Mouse (Mus musculus) erythroblast, embryonic 14.5 days (primary cell): Measurements from ENCODE around the gene Trp53bp1. TPM values are rescaled to one million over a fixed set of nuclear protein-coding genes. Genes with fewer than 3 reads are reported as not detected.
A peak's percentile ranks its signal among the peaks of the same experiment; 100 is the strongest.

ENCODE experiments used
- H3K27me3 ChIP-seq: 2 replicates; pipeline ENCODE4 v1.6.1; 2012; ENCODE audit warnings: inconsistent platforms; ENCODE audit not compliant: control insufficient read depth
- H3K36me3 ChIP-seq: 2 replicates; pipeline ENCODE4 v1.6.1; 2012; ENCODE audit warnings: mild to moderate bottlenecking, inconsistent platforms; ENCODE audit not compliant: control insufficient read depth
- H3K4me1 ChIP-seq: 2 replicates; pipeline ENCODE4 v1.6.1; 2012; ENCODE audit warnings: inconsistent platforms; ENCODE audit not compliant: control insufficient read depth
- H3K4me3 ChIP-seq: replicated peaks from 2 replicates; pipeline ENCODE3; 2012; ENCODE audit warnings: moderate library complexity, mild to moderate bottlenecking, inconsistent platforms
- H3K9me3 ChIP-seq: 2 replicates; pipeline ENCODE4 v1.6.1; 2012; ENCODE audit warnings: low read length, inconsistent platforms, mixed read lengths; ENCODE audit not compliant: control insufficient read depth
- GATA1 ChIP-seq: IDR thresholded peaks from 2 replicates; pipeline ENCODE4 v1.6.1; 2012; ENCODE audit warnings: low read length, inconsistent platforms, mixed read lengths
- TAL1 ChIP-seq: IDR thresholded peaks from 3 replicates; pipeline ENCODE4 v1.6.1; 2012; ENCODE audit warnings: low read length, inconsistent platforms, mixed read lengths
- polyA plus RNA-seq: library from polyadenylated mRNA; stranded (reverse); fragments of >175 nt; gene quantifications from 2 replicates; pipeline ENCODE4 v1.2.3, GENCODE M21; 2012

Gene Trp53bp1
- polyA plus RNA-seq, 1 experiment: 2.9 TPM

- Histone ChIP-seq H3K9me3 (no peaks in the 10 kb centered on the region), H3K27me3 (peaks cover 99% of the 10 kb centered on the region), H3K4me3 (no peak overlapping the region), H3K4me1 (peaks cover 18% of the 10 kb centered on the region), H3K36me3 (no peaks in the 10 kb centered on the region)
- TF ChIP-seq GATA1 (no peak), TAL1 (no peak)
Measured at GRCm38 (mm10) chr2:121294753-121295607, 23.8 kb upstream of the Trp53bp1 start.

GRCm38 (mm10) chr2:121294182-121294581 lies 23.0 kb upstream of the Trp53bp1 start:
- no peak for TF ChIP-seq GATA1
- no peak for TF ChIP-seq TAL1
- Histone ChIP-seq H3K9me3 (no peaks in the 10 kb centered on the region), H3K4me3 (no peak overlapping the region), H3K4me1 (peaks cover 26% of the 10 kb centered on the region), H3K36me3 (no peaks in the 10 kb centered on the region), H3K27me3 (peaks cover 99% of the 10 kb centered on the region)

- H3K4me3 ChIP-seq: no peak overlapping the region
- TF ChIP-seq TAL1 (no peak), GATA1 (no peak)
- peaks cover 30% of the 10 kb centered on the region for H3K4me1 ChIP-seq
- peaks cover 99% of the 10 kb centered on the region for H3K27me3 ChIP-seq
- H3K36me3 ChIP-seq: no peaks in the 10 kb centered on the region
- H3K9me3 ChIP-seq: no peaks in the 10 kb centered on the region
Measured at GRCm38 (mm10) chr2:121292316-121293013, 21.3 kb upstream of the Trp53bp1 start.

- Histone ChIP-seq H3K36me3 (no peaks in the 10 kb centered on the region), H3K4me3 (peak overlapping the region; percentile 69), H3K27me3 (peaks cover 85% of the 10 kb centered on the region), H3K9me3 (no peaks in the 10 kb centered on the region), H3K4me1 (peaks cover 25% of the 10 kb centered on the region)
- no peak for TF ChIP-seq TAL1
- no peak for TF ChIP-seq GATA1
Measured at GRCm38 (mm10) chr2:121289730-121290540, 18.7 kb upstream of the Trp53bp1 start.

- Histone ChIP-seq H3K27me3 (peaks cover 77% of the 10 kb centered on the region), H3K36me3 (no peaks in the 10 kb centered on the region), H3K9me3 (no peaks in the 10 kb centered on the region), H3K4me1 (peaks cover 17% of the 10 kb centered on the region), H3K4me3 (peak within 1 kb of the TSS; percentile 69)
- no peak for TF ChIP-seq TAL1
- TF ChIP-seq GATA1: no peak
Measured at GRCm38 (mm10) chr2:121288901-121289729, 17.9 kb upstream of the Trp53bp1 start, which contains the start of gene Map1a. Map1a (plus strand) TSS chr2:121289600.

- TF ChIP-seq GATA1: no peak
- no peak for TF ChIP-seq TAL1
- Histone ChIP-seq H3K4me3 (no peak overlapping the region), H3K27me3 (peaks cover 64% of the 10 kb centered on the region), H3K36me3 (no peaks in the 10 kb centered on the region), H3K9me3 (no peaks in the 10 kb centered on the region), H3K4me1 (peaks cover 15% of the 10 kb centered on the region)
Measured at GRCm38 (mm10) chr2:121287850-121288249, 16.6 kb upstream of the Trp53bp1 start.

GRCm38 (mm10) chr2:121271928-121272516 lies 815 bp upstream of the Trp53bp1 start:
- no peaks in the 10 kb centered on the region for H3K27me3 ChIP-seq
- peaks cover 26% of the 10 kb centered on the region for H3K4me1 ChIP-seq
- peak overlapping the region; percentile 85 for H3K4me3 ChIP-seq
- no peaks in the 10 kb centered on the region for H3K9me3 ChIP-seq
- TF ChIP-seq GATA1: no peak
- no peak for TF ChIP-seq TAL1
- H3K36me3 ChIP-seq: no peaks in the 10 kb centered on the region; the same call in 1 of the 2 replicates
